Mouse (Mus musculus) hindbrain, embryonic 15.5 days (tissue): ENCODE measurements around the gene Snx9. TPM values are rescaled to one million over a fixed set of nuclear protein-coding genes. Genes with fewer than 3 reads are reported as not detected.

Source experiments
- ATAC-seq: fragments of 200-750 bp; cut with Nextera tagmentation; 2 replicates; pipeline ENCODE4 v1.8.0; 2017; ENCODE audit warnings: low read depth, moderate number of reproducible peaks, moderate TSS enrichment; ENCODE audit not compliant: low FRiP score
- H3K27ac ChIP-seq: fragments of 300-500 bp; sonication (generic); replicated peaks from 2 replicates; pipeline ENCODE4 v1.5.1; 2015; ENCODE audit warnings: mild to moderate bottlenecking, inconsistent platforms
- H3K27me3 ChIP-seq: fragments of 300-500 bp; sonication (generic); 2 replicates; pipeline ENCODE4 v1.6.1; 2015; ENCODE audit warnings: control low read depth, inconsistent platforms
- H3K36me3 ChIP-seq: fragments of 300-500 bp; sonication (generic); 2 replicates; pipeline ENCODE4 v1.6.1; 2015; ENCODE audit warnings: control low read depth, inconsistent platforms
- H3K4me1 ChIP-seq: fragments of 300-500 bp; sonication (generic); replicated peaks from 2 replicates; pipeline ENCODE4 v1.6.1; 2015; ENCODE audit warnings: control low read depth, inconsistent platforms
- H3K4me2 ChIP-seq: fragments of 300-500 bp; sonication (generic); 2 replicates; pipeline ENCODE4 v1.6.1; 2015; ENCODE audit warnings: moderate library complexity, mild to moderate bottlenecking, inconsistent platforms
- H3K4me3 ChIP-seq: fragments of 300-500 bp; sonication (generic); 2 replicates; pipeline ENCODE4 v1.5.1; 2015; ENCODE audit warnings: mild to moderate bottlenecking, inconsistent platforms
- H3K9ac ChIP-seq: fragments of 300-500 bp; sonication (generic); 2 replicates; pipeline ENCODE4 v1.6.1; 2015; ENCODE audit warnings: inconsistent platforms
- H3K9me3 ChIP-seq: fragments of 300-500 bp; sonication (generic); 2 replicates; pipeline ENCODE4 v1.6.1; 2016; ENCODE audit warnings: control low read depth, inconsistent platforms
- WGBS: fragments of 180-500 bp; shearing (Covaris S2); methylation state at CpG from one replicate; pipeline ENCODE4 v1.1.7; 2015; 5-methylcytosine and 5-hydroxymethylcytosine counted together
- polyA plus RNA-seq: library from polyadenylated mRNA; unstranded; fragments of >200 nt; fragmentation: Nextera tagmentation; extraction: Ambion mirVana; gene quantifications from 2 replicates; pipeline ENCODE4 v1.2.1, GENCODE M21; 2015

Gene Snx9
- polyA plus RNA-seq, 1 experiment from 2014 or later = 8.1 TPM

DNA sequence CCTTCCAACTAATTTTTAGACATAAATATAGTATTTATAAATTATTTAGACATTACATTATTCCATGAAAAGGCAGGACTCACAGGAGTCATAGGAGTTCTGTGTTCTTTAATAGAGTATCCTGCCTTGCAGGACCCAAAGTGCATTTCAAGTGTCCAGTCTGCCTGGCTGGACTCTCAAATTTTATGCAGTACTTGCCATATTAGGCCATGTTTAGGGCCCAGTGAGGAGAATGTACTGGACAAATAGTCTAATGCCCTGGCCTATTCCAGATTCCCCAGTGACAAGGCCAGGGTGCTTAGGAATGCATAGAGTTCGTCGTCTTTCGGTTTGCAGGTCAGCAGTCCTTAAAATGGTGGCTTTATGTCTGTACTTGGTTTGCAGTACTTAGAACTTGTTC, 8.9 kb downstream of the Snx9 start:
- no peak overlapping the region for H3K4me2 ChIP-seq
- H3K4me1 ChIP-seq = peaks cover 11% of the 10 kb centered on the region
- H3K4me3 ChIP-seq = no peak overlapping the region
- no peak overlapping the region for H3K27ac ChIP-seq
- ATAC-seq = no peak
- 96% methylated on average over 3 of the region's 3 CpGs for WGBS
- no peaks in the 10 kb centered on the region for H3K9me3 ChIP-seq
- H3K9ac ChIP-seq = no peak overlapping the region
- no peaks in the 10 kb centered on the region for H3K27me3 ChIP-seq
- H3K36me3 ChIP-seq = no peaks in the 10 kb centered on the region

DNA sequence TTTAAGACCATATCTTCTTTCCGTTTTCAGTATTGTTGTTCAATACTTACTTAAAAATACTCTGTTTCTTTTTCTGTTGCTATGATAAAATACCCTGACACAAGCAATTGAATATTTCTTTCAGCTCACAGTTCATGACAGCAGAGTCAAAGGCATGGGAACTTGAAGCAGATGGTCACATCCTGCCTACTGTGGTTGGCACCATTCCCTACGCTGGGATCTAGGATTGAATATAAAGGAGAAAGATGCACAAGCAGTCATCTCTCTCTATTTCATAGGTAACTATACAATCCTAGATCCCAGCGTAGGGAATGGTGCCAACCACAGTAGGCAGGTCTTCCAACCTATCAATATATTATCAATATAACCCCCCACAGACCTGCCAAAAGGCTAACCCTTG, 9.3 kb downstream of the Snx9 start:
- Histone ChIP-seq H3K27me3 (no peaks in the 10 kb centered on the region), H3K4me1 (peaks cover 11% of the 10 kb centered on the region), H3K4me3 (no peak overlapping the region), H3K27ac (no peak overlapping the region), H3K36me3 (no peaks in the 10 kb centered on the region), H3K9me3 (no peaks in the 10 kb centered on the region), H3K4me2 (no peak overlapping the region), H3K9ac (no peak overlapping the region)
- no peak for ATAC-seq
- WGBS = 96% methylated on average over 3 of the region's 3 CpGs

DNA sequence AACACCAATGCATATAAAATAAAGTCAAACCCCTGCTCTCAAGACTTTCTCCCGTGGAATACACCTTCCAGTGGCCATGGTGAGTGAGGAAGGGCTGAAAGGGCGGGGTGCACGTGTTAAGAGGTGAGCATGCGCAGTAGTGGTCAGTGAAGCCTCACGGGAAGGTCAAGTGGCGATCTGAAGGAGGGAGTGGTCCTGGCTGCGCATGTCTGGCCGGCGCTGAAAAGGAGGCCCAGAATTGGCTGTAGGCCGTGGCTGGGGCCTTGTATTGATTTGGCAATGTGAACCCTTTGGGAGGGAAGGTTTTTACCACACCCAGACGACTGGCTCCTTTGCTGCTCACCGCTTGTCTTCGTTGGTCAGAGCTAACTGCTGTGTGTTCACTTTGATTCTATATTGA, 12.8 kb downstream of the Snx9 start:
- Histone ChIP-seq H3K27me3 (no peaks in the 10 kb centered on the region), H3K4me1 (peaks cover 16% of the 10 kb centered on the region), H3K4me3 (no peak overlapping the region), H3K4me2 (no peak overlapping the region), H3K9ac (no peak overlapping the region), H3K27ac (no peak overlapping the region), H3K9me3 (no peaks in the 10 kb centered on the region), H3K36me3 (no peaks in the 10 kb centered on the region)
- WGBS = 93% methylated on average over 13 of the region's 13 CpGs
- ATAC-seq = no peak

DNA sequence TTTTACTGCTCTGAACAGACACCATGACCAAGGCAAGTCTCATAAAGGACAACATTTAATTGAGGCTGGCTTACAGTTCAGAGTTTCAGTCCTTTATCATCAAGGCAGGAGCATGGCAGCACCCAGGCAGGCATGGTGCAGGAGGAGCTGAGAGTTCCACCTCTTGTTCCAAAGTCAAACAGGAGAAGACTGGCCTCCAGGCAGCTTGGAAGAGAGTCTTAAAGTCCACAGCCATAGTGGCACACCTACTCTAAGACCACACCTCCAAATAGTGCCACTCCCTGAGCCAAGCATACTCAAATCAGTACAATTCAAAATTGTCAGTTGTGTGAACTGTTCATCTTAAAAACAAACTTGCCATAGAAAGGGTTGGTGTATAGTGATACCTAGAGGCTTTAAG, 14.4 kb downstream of the Snx9 start:
- ATAC-seq = no peak
- Histone ChIP-seq H3K4me1 (peaks cover 5% of the 10 kb centered on the region), H3K9me3 (no peaks in the 10 kb centered on the region), H3K9ac (no peak overlapping the region), H3K27me3 (no peaks in the 10 kb centered on the region), H3K27ac (no peak overlapping the region), H3K4me3 (no peak overlapping the region), H3K36me3 (no peaks in the 10 kb centered on the region), H3K4me2 (no peak overlapping the region)

DNA sequence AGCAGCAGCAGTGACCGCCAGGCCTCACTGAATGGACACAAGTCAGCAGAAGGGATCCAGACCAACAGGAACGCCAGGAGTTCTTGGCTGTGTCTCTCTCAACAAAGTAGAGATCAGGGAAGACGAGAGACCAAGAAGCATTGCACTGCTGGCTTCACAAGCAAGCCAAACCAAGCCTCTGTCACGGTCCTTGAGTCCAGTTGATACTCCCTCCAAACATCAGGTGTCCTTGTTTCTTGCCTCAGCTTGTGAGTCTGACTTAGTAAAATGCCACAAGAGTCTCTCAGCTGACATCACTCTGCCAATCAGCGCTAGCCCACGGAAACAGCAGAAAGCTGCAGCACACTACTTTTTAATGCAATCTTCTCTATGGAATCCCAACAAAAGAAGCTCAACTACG, 15.3 kb downstream of the Snx9 start:
- Histone ChIP-seq H3K36me3 (no peaks in the 10 kb centered on the region), H3K4me2 (no peak overlapping the region), H3K27me3 (no peaks in the 10 kb centered on the region), H3K9me3 (no peaks in the 10 kb centered on the region), H3K9ac (no peak overlapping the region), H3K4me3 (no peak overlapping the region), H3K4me1 (peaks cover 5% of the 10 kb centered on the region), H3K27ac (no peak overlapping the region)
- WGBS = 93% methylated on average over 7 of the region's 7 CpGs
- no peak for ATAC-seq

- H3K4me1 ChIP-seq = peaks cover 7% of the 10 kb centered on the region
- no peak overlapping the region for H3K4me3 ChIP-seq
- H3K9ac ChIP-seq = no peak overlapping the region
- no peak for ATAC-seq
- 94% methylated on average over 11 of the region's 11 CpGs for WGBS
- no peak overlapping the region for H3K27ac ChIP-seq
- no peaks in the 10 kb centered on the region for H3K36me3 ChIP-seq
- H3K9me3 ChIP-seq = no peaks in the 10 kb centered on the region
- no peak overlapping the region for H3K4me2 ChIP-seq
- no peaks in the 10 kb centered on the region for H3K27me3 ChIP-seq
These were observed 16.1 kb downstream of the Snx9 start for GRCm38 (mm10) chr17:5857206-5857605.

DNA sequence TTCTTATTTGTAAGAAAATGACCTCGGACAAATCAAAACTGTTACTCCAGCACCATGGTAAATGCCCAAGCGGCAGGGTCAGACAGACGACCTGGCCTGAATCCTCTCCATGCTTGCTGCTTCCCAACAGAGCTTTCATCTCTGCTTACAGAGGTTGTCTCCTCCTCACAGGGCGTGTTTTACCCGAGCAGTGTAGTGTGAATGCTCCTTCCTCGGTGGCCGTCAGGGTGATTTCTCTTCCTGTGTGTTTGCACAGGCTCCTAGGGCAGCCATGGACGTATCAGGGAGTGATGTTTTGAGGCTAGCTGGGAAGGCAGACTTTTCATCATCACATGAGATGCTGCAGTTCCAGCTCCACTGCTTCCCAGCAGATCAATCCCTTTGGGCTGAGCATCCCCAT, 17.1 kb downstream of the Snx9 start:
- Histone ChIP-seq H3K9me3 (no peaks in the 10 kb centered on the region), H3K27ac (no peak overlapping the region), H3K4me3 (no peak overlapping the region), H3K9ac (no peak overlapping the region), H3K4me1 (peaks cover 15% of the 10 kb centered on the region), H3K36me3 (no peaks in the 10 kb centered on the region), H3K4me2 (no peak overlapping the region), H3K27me3 (no peaks in the 10 kb centered on the region)
- WGBS = 53% methylated on average over 8 of the region's 8 CpGs
- no peak for ATAC-seq

DNA sequence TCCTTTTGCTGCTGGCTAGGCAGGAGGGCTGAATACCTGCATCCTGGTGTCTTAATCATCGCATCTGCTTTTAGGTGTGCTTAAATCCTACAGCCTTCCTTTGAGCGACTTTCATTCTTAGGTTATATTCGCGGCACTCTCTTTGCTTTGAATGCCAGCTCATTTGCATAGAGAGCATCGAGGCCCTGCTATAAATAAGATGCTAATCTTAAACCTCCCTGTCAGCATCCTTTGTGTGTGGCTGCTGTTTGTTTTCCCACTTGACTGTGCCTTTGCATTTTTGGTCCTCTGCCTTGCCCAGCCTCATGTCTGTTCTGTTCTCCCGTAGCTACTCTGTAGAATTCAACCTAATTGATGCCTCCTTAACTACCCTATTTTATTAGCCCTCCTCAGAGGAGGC, 21.2 kb downstream of the Snx9 start:
- no peak for ATAC-seq
- Histone ChIP-seq H3K9me3 (no peaks in the 10 kb centered on the region), H3K4me2 (no peak overlapping the region), H3K4me1 (peaks cover 15% of the 10 kb centered on the region), H3K36me3 (no peaks in the 10 kb centered on the region), H3K27me3 (no peaks in the 10 kb centered on the region), H3K27ac (no peak overlapping the region; the same call in 1 of the 2 replicates), H3K4me3 (no peak overlapping the region), H3K9ac (no peak overlapping the region)
- 7% methylated on average over 6 of the region's 6 CpGs for WGBS

- H3K36me3 ChIP-seq = no peaks in the 10 kb centered on the region
- H3K27ac ChIP-seq = no peak overlapping the region
- no peak overlapping the region for H3K4me3 ChIP-seq
- H3K4me1 ChIP-seq = peaks cover 15% of the 10 kb centered on the region
- 21% methylated on average over 4 of the region's 4 CpGs for WGBS
- no peaks in the 10 kb centered on the region for H3K27me3 ChIP-seq
- ATAC-seq = no peak
- H3K9ac ChIP-seq = no peak overlapping the region
- no peaks in the 10 kb centered on the region for H3K9me3 ChIP-seq
- no peak overlapping the region for H3K4me2 ChIP-seq
These were observed 21.7 kb downstream of the Snx9 start for GRCm38 (mm10) chr17:5862869-5863268.

DNA sequence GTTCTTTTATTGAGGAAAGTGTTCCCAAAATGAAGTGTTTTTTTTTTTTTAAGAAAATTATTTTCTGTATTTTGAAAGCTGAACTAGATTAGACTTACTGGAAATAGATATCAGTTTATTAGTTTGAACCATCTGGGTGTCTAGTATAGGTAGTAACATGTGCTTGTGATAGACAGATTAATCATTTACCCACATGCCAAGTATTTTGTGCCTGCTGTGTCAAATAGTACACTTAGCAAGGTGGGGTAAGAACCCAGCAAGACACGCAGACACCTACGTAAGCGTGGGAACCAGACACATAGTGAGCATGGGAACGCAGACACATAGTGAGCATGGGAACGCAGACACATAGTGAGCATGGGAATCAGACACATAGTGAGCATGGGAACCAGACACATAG, 22.6 kb downstream of the Snx9 start:
- Histone ChIP-seq H3K9me3 (no peaks in the 10 kb centered on the region), H3K9ac (no peak overlapping the region), H3K27me3 (no peaks in the 10 kb centered on the region), H3K4me3 (no peak overlapping the region), H3K4me1 (peaks cover 11% of the 10 kb centered on the region), H3K4me2 (no peak overlapping the region), H3K27ac (no peak overlapping the region), H3K36me3 (no peaks in the 10 kb centered on the region)
- WGBS = 94% methylated on average over 5 of the region's 5 CpGs
- no peak for ATAC-seq

GRCm38 (mm10) chr17:5867456-5867855, 26.3 kb downstream of the Snx9 start:
- Histone ChIP-seq H3K9me3 (no peaks in the 10 kb centered on the region), H3K27me3 (no peaks in the 10 kb centered on the region), H3K9ac (no peak overlapping the region), H3K27ac (no peak overlapping the region), H3K4me3 (no peak overlapping the region), H3K4me1 (peaks cover 7% of the 10 kb centered on the region; the same call in 1 of the 2 replicates), H3K4me2 (no peak overlapping the region), H3K36me3 (no peaks in the 10 kb centered on the region)
- 89% methylated on average over 6 of the region's 6 CpGs for WGBS
- no peak for ATAC-seq

DNA sequence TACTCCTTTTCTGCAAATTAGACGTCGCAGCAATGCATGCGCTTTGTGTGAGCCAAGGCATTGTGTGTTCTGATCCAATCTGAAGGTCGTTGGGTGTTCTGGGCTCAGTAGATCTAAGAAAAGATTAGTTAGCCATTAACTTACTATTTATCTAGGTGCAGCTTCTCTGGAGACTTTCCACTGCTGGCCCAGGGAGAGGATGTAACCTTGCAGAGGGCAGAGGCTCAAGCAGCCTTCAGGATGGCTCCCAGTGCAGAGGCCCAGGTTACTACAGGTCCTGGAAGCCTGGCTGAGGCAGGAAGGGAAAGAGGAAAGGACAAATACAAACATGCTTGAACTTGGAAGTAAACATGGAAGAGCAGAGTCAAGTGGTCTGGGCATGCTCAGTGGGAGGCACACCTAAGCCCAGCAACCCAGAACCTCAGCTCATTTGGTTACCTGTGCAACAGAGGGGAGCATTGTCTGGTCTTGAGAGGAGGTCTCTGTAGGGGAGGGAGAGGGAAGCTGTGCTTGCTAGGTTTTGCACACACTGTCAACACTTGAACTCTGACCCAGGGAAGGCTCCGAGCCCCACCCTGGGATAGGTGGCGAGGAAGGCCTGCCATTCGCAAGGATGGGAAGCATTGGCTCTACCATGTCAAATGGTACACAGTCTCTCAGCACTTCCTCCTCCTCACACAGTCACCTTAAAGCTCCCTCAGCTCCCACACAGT, 27.3 kb downstream of the Snx9 start:
- Histone ChIP-seq H3K4me3 (no peak overlapping the region), H3K9ac (no peak overlapping the region), H3K9me3 (no peaks in the 10 kb centered on the region), H3K4me1 (peaks cover 3% of the 10 kb centered on the region; the same call in 1 of the 2 replicates), H3K36me3 (no peaks in the 10 kb centered on the region), H3K27ac (no peak overlapping the region), H3K27me3 (no peaks in the 10 kb centered on the region), H3K4me2 (no peak overlapping the region)
- ATAC-seq = no peak
- 80% methylated on average over 7 of the region's 7 CpGs for WGBS

DNA sequence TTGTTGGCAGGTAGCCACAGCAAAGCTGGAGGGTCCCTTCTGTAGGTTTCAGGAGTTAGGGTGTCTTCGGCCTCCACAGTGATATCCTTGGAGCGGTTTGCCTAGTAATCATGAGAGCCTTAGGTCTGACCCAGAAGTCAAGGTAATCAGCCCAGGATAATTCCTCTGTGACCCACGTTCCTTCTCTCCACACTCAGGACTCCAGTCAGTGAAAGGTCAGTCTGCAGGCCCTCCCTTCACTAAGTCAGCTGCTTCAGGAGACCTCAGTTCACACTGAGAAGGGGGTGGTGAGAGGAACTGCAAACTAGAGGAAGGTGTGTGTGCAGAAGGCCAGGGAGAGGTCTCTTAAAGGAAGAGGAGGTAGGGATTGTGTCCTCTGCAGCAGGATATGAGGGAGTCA, 28.3 kb downstream of the Snx9 start:
- no peak overlapping the region for H3K4me3 ChIP-seq
- no peaks in the 10 kb centered on the region for H3K36me3 ChIP-seq
- H3K27ac ChIP-seq = no peak overlapping the region
- H3K9ac ChIP-seq = no peak overlapping the region
- ATAC-seq = no peak
- no peaks in the 10 kb centered on the region for H3K9me3 ChIP-seq
- no peak overlapping the region for H3K4me2 ChIP-seq
- H3K27me3 ChIP-seq = no peaks in the 10 kb centered on the region
- H3K4me1 ChIP-seq = peaks cover 3% of the 10 kb centered on the region; the same call in 1 of the 2 replicates
- 91% methylated on average over 3 of the region's 3 CpGs for WGBS
